Mouse (Mus musculus) heart, adult 2 months (tissue): ENCODE data around the gene Wwox.

Source experiments
- CTCF ChIP-seq: fragments of 200-600 bp; IDR thresholded peaks from 2 replicates; pipeline ENCODE4 v1.8.1; 2022; ENCODE audit warnings: antibody characterized with exemption, mild to moderate bottlenecking, moderate library complexity
- EP300 ChIP-seq: fragments of 200-500 bp; IDR thresholded peaks from 2 replicates; pipeline ENCODE4 v1.6.1; 2011; ENCODE audit warnings: low read depth, low read length, control low read depth; ENCODE audit not compliant: insufficient read depth
- POLR2A ChIP-seq: fragments of 200-500 bp; IDR thresholded peaks from 2 replicates; pipeline ENCODE4 v1.6.1; 2011; ENCODE audit warnings: mild to moderate bottlenecking, low read depth, low read length, control low read depth; ENCODE audit not compliant: insufficient read depth

- no peak for TF ChIP-seq POLR2A
- no peak for TF ChIP-seq CTCF
- no peak for TF ChIP-seq EP300
Measured at GRCm38 (mm10) chr8:114783321-114783720, 343.9 kb downstream of the Wwox start.
